Mouse (Mus musculus): ENCODE measurements at regions not wholly inside any gene's neighbourhood (a gene's known extent, or its start where the extent isn't known, plus 50 kb on each side); places are given as distances from the start of the nearest gene placed in this dataset.

DNA sequence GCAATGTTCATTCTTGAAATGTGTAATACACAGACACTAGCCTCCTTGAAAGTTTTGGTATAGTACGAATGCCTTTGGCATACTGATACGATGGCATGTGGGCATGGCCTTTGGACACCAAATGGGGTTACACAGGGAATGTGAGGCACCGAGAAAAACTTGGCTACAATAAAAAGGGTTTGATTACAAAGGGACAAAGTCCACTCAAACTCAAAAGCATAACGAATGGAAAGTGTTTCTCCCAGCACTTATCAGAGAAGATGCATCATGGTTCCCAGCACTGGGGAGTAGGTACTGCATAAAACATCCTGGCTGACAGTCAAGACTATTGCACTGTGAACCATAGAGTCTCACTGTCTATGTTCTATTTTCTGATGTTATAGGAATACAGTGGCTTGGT is 597.0 kb downstream of the Tns3 start:
- ATAC-seq: no peak
- H3K27me3 ChIP-seq (replicated peaks; ENCODE audit: control insufficient read depth, insufficient read depth, low read length): no peaks in the 10 kb centered on the region
- WGBS: 82% methylated on average over 4 of the region's 4 CpGs
- no peak overlapping the region for H3K4me3 ChIP-seq (ENCODE audit: low read length)
- H3K36me3 ChIP-seq (ENCODE audit: control insufficient read depth, insufficient read depth, low read length): no peaks in the 10 kb centered on the region
- H3K9ac ChIP-seq (ENCODE audit: low read depth, low read length): no peak overlapping the region
- H3K4me1 ChIP-seq (ENCODE audit: control insufficient read depth, insufficient read depth, low read depth, low read length): no peaks in the 10 kb centered on the region
- H3K4me2 ChIP-seq (ENCODE audit: low read length): no peak overlapping the region
- H3K9me3 ChIP-seq (ENCODE audit: control insufficient read depth, low read length): no peaks in the 10 kb centered on the region
- H3K27ac ChIP-seq (ENCODE audit: low read depth, low read length): no peak overlapping the region

- no peak overlapping the region for H3K4me2 ChIP-seq (ENCODE audit: low read length)
- 85% methylated on average over 5 of the region's 5 CpGs for WGBS
- no peaks in the 10 kb centered on the region for H3K36me3 ChIP-seq (ENCODE audit: control insufficient read depth, insufficient read depth, low read length)
- no peak overlapping the region for H3K9ac ChIP-seq (ENCODE audit: low read depth, low read length)
- H3K27me3 ChIP-seq (replicated peaks; ENCODE audit: control insufficient read depth, insufficient read depth, low read length): no peaks in the 10 kb centered on the region
- no peak overlapping the region for H3K4me3 ChIP-seq (ENCODE audit: low read length)
- H3K9me3 ChIP-seq (ENCODE audit: control insufficient read depth, low read length): no peaks in the 10 kb centered on the region
- peak; percentile 34; the same call in 1 of the 2 replicates for ATAC-seq
- H3K4me1 ChIP-seq (ENCODE audit: control insufficient read depth, insufficient read depth, low read depth, low read length): no peaks in the 10 kb centered on the region
- H3K27ac ChIP-seq (ENCODE audit: low read depth, low read length): no peak overlapping the region
Measured at GRCm38 (mm10) chr11:8065811-8066210, 598.5 kb downstream of the Tns3 start.

- Histone ChIP-seq H3K36me3 (ENCODE audit: control insufficient read depth, insufficient read depth, low read length) (no peaks in the 10 kb centered on the region), H3K9me3 (ENCODE audit: control insufficient read depth, low read length) (no peaks in the 10 kb centered on the region), H3K4me1 (ENCODE audit: control insufficient read depth, insufficient read depth, low read depth, low read length) (no peaks in the 10 kb centered on the region), H3K4me3 (ENCODE audit: low read length) (no peak overlapping the region), H3K27me3 (replicated peaks; ENCODE audit: control insufficient read depth, insufficient read depth, low read length) (no peaks in the 10 kb centered on the region), H3K4me2 (ENCODE audit: low read length) (no peak overlapping the region), H3K27ac (ENCODE audit: low read depth, low read length) (no peak overlapping the region), H3K9ac (ENCODE audit: low read depth, low read length) (no peak overlapping the region)
- no peak for ATAC-seq
- 86% methylated on average over 1 of the region's 1 CpGs for WGBS
Measured at GRCm38 (mm10) chr11:8065086-8065485, 599.2 kb downstream of the Tns3 start.

DNA sequence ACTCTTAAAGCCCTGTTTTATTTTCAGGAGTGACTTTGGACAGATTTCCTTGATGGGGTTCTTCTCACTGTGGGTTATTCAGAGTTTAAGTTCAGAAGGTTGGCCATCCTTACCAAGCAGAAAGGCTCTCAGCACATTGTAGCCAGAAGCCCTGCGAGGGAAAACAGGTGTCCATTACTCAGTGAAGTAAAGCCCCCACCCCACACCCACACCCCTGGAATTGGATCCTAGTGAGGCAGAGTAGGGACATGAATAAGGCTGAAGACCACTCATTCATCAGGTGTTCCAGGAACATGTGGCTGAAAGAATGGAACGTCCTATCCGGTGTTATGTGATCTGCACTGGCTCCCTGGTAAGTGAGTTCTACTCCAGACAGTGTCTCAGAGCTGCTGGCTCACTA is 602.3 kb downstream of the Tns3 start:
- H3K9me3 ChIP-seq (ENCODE audit: control insufficient read depth, low read length): no peaks in the 10 kb centered on the region
- no peaks in the 10 kb centered on the region for H3K36me3 ChIP-seq (ENCODE audit: control insufficient read depth, insufficient read depth, low read length)
- no peak for ATAC-seq
- no peaks in the 10 kb centered on the region for H3K27me3 ChIP-seq (replicated peaks; ENCODE audit: control insufficient read depth, insufficient read depth, low read length)
- H3K27ac ChIP-seq (ENCODE audit: low read depth, low read length): no peak overlapping the region
- no peaks in the 10 kb centered on the region for H3K4me1 ChIP-seq (ENCODE audit: control insufficient read depth, insufficient read depth, low read depth, low read length)
- no peak overlapping the region for H3K9ac ChIP-seq (ENCODE audit: low read depth, low read length)
- H3K4me2 ChIP-seq (ENCODE audit: low read length): no peak overlapping the region
- 85% methylated on average over 3 of the region's 3 CpGs for WGBS
- H3K4me3 ChIP-seq (ENCODE audit: low read length): no peak overlapping the region

DNA sequence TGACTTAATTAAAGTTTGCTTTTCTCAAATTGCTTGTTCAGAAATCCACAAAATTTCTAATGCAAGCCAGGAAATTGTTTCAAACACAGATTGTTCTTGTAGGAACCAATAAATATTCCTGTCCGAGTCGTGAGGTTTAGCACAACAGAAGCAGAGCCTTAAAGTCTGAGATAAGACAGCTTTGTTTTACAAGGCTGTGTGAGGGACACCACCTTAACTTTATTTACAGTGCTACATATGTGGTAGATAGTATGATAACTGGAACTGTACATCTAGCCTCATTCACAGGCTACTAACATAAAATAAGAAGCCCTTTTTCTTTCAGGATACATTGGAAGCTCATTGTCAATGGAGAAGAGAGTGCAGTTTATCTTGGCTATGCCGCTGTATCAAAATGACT is 602.8 kb downstream of the Tns3 start:
- WGBS: 82% methylated on average over 3 of the region's 3 CpGs
- Histone ChIP-seq H3K9me3 (ENCODE audit: control insufficient read depth, low read length) (no peaks in the 10 kb centered on the region), H3K27ac (ENCODE audit: low read depth, low read length) (no peak overlapping the region), H3K9ac (ENCODE audit: low read depth, low read length) (no peak overlapping the region), H3K4me3 (ENCODE audit: low read length) (no peak overlapping the region), H3K36me3 (ENCODE audit: control insufficient read depth, insufficient read depth, low read length) (no peaks in the 10 kb centered on the region), H3K27me3 (replicated peaks; ENCODE audit: control insufficient read depth, insufficient read depth, low read length) (no peaks in the 10 kb centered on the region), H3K4me1 (ENCODE audit: control insufficient read depth, insufficient read depth, low read depth, low read length) (no peaks in the 10 kb centered on the region), H3K4me2 (ENCODE audit: low read length) (no peak overlapping the region)
- ATAC-seq: no peak

DNA sequence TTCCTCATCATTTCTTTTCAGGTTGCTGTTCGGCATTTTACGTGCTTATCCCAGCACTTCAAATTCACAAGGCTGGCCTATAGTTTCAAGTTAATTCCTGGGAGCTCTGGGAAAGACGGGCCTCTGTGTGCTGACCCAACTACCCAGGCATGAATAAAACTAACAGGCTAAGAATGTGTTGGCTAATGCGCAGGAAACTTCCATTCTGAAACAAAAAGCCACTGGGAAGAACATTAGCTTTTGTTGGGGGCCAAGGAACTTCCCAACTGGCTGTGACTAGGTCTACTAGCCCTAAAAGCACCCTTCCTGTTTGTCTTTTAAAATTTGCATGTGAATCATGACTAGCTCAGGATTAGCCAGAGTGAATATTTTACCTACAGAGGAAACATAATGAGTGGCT is 612.8 kb downstream of the Tns3 start:
- Histone ChIP-seq H3K4me2 (ENCODE audit: low read length) (no peak overlapping the region), H3K4me3 (ENCODE audit: low read length) (no peak overlapping the region), H3K4me1 (ENCODE audit: control insufficient read depth, insufficient read depth, low read depth, low read length) (no peaks in the 10 kb centered on the region), H3K36me3 (ENCODE audit: control insufficient read depth, insufficient read depth, low read length) (no peaks in the 10 kb centered on the region), H3K9ac (ENCODE audit: low read depth, low read length) (no peak overlapping the region), H3K27ac (ENCODE audit: low read depth, low read length) (no peak overlapping the region), H3K9me3 (ENCODE audit: control insufficient read depth, low read length) (no peaks in the 10 kb centered on the region), H3K27me3 (replicated peaks; ENCODE audit: control insufficient read depth, insufficient read depth, low read length) (no peaks in the 10 kb centered on the region)
- 29% methylated on average over 4 of the region's 4 CpGs for WGBS
- no peak for ATAC-seq

DNA sequence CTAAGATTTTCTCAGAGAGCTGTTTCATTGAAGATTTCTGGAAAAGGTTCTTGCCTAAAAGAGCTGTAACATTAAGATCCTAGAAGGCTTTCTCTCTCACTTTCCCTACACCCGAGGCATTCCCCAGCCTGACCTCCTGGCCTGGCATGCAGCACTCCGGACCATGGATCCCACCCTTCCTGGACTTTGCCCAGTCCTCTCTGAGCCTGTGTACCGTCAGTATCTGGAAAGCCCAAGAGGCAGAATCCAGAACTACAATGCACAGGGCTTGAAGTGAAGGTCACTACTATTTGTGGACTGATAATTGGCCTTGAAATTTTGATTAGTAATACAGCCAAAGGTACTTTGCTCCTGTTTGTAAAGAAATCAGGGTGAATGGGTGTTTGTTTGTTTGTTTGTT is 619.2 kb downstream of the Tns3 start:
- no peak overlapping the region for H3K4me2 ChIP-seq (ENCODE audit: low read length)
- H3K27me3 ChIP-seq (replicated peaks; ENCODE audit: control insufficient read depth, insufficient read depth, low read length): no peaks in the 10 kb centered on the region
- WGBS: 85% methylated on average over 3 of the region's 3 CpGs
- H3K9ac ChIP-seq (ENCODE audit: low read depth, low read length): no peak overlapping the region
- no peak for ATAC-seq
- H3K4me1 ChIP-seq (ENCODE audit: control insufficient read depth, insufficient read depth, low read depth, low read length): no peaks in the 10 kb centered on the region
- no peaks in the 10 kb centered on the region for H3K36me3 ChIP-seq (ENCODE audit: control insufficient read depth, insufficient read depth, low read length)
- no peak overlapping the region for H3K27ac ChIP-seq (ENCODE audit: low read depth, low read length)
- H3K4me3 ChIP-seq (ENCODE audit: low read length): no peak overlapping the region
- no peaks in the 10 kb centered on the region for H3K9me3 ChIP-seq (ENCODE audit: control insufficient read depth, low read length)

DNA sequence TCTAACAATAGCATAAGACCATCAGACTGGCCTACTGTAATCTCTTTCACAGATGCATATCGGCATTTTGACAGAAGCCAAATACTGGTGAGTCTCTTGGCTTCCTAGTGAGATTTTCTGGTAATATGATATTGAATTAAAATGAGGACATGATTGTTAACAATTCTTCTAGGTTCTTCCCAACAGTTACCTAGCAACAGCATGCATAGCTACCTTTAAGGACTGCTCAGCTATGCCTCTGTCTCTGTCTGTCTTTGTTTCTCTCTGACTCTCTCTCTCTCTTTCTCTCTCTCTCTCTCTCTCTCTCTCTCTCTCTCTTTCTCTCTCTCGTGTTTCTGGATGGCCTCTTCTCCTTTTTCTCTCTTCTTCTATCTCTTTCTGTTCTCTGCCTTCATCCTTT is 634.2 kb downstream of the Tns3 start:
- WGBS: 51% methylated on average over 2 of the region's 2 CpGs
- Histone ChIP-seq H3K4me3 (ENCODE audit: low read length) (no peak overlapping the region), H3K9ac (ENCODE audit: low read depth, low read length) (no peak overlapping the region), H3K4me1 (ENCODE audit: control insufficient read depth, insufficient read depth, low read depth, low read length) (no peaks in the 10 kb centered on the region), H3K27me3 (replicated peaks; ENCODE audit: control insufficient read depth, insufficient read depth, low read length) (no peaks in the 10 kb centered on the region), H3K36me3 (ENCODE audit: control insufficient read depth, insufficient read depth, low read length) (no peaks in the 10 kb centered on the region), H3K9me3 (ENCODE audit: control insufficient read depth, low read length) (no peaks in the 10 kb centered on the region), H3K27ac (ENCODE audit: low read depth, low read length) (no peak overlapping the region), H3K4me2 (ENCODE audit: low read length) (no peak overlapping the region)
- no peak for ATAC-seq

DNA sequence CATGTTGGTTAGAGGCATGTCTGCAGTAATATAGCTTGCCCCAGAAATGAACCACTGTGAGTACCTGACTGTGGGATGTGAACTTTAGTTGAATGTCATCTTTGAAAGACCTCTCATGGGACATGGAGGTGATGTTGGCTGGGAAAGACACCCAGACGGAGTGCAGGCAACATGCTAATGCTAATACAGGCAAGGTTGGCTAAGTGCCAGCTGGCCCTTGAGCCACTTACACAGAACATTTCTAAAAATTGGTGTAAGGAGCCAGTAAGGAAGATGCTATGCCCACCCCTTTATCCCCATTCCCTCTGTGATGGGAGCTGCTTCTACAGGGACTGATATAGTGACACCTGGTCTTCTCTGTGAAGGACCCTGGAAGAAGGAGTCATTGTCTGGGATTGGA is 656.5 kb downstream of the Tns3 start:
- no peak overlapping the region for H3K4me3 ChIP-seq (ENCODE audit: low read length)
- WGBS: 39% methylated on average over 1 of the region's 1 CpGs
- H3K36me3 ChIP-seq (ENCODE audit: control insufficient read depth, insufficient read depth, low read length): no peaks in the 10 kb centered on the region

DNA sequence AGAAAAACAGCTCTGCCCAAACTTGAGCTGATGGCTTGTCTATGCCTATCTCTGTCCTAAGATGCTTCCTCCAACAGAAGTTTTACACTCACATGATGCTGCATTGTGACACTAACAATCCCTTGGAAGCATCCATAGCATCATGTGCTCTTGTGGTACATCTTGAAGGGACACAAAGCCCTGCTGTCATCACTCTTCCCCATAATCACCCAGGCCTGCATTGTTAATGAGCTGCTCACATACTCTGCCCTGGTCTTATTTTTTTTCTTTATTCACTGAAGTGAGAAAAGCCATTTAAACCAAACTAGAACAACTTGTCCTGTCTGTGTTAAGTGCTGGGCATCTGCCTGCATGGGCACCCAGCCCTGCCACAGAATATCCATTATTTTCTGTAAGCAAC is 683.3 kb downstream of the Tns3 start:
- Histone ChIP-seq H3K4me3 (ENCODE audit: low read length) (no peak overlapping the region), H3K4me2 (ENCODE audit: low read length) (no peak overlapping the region), H3K27me3 (replicated peaks; ENCODE audit: control insufficient read depth, insufficient read depth, low read length) (no peaks in the 10 kb centered on the region), H3K4me1 (ENCODE audit: control insufficient read depth, insufficient read depth, low read depth, low read length) (no peaks in the 10 kb centered on the region), H3K9ac (ENCODE audit: low read depth, low read length) (no peak overlapping the region), H3K9me3 (ENCODE audit: control insufficient read depth, low read length) (no peaks in the 10 kb centered on the region), H3K36me3 (ENCODE audit: control insufficient read depth, insufficient read depth, low read length) (no peaks in the 10 kb centered on the region), H3K27ac (ENCODE audit: low read depth, low read length) (no peak overlapping the region)
- no peak for ATAC-seq

More for the DNA sequence above, 656.5 kb downstream of the Tns3 start:
- Histone ChIP-seq H3K27me3 (replicated peaks; ENCODE audit: control insufficient read depth, insufficient read depth, low read length) (no peaks in the 10 kb centered on the region), H3K9me3 (ENCODE audit: control insufficient read depth, low read length) (no peaks in the 10 kb centered on the region), H3K27ac (ENCODE audit: low read depth, low read length) (no peak overlapping the region), H3K4me2 (ENCODE audit: low read length) (no peak overlapping the region), H3K4me1 (ENCODE audit: control insufficient read depth, insufficient read depth, low read depth, low read length) (no peaks in the 10 kb centered on the region), H3K9ac (ENCODE audit: low read depth, low read length) (no peak overlapping the region)
- ATAC-seq: no peak
